Mouse (Mus musculus): Measurements from ENCODE around the gene Dact3. TPM values are rescaled to one million over a fixed set of nuclear protein-coding genes. Genes with fewer than 3 reads are reported as not detected.

Dact3 gene
- polyA plus RNA-seq, 1 experiment: 19.2 TPM

DNA sequence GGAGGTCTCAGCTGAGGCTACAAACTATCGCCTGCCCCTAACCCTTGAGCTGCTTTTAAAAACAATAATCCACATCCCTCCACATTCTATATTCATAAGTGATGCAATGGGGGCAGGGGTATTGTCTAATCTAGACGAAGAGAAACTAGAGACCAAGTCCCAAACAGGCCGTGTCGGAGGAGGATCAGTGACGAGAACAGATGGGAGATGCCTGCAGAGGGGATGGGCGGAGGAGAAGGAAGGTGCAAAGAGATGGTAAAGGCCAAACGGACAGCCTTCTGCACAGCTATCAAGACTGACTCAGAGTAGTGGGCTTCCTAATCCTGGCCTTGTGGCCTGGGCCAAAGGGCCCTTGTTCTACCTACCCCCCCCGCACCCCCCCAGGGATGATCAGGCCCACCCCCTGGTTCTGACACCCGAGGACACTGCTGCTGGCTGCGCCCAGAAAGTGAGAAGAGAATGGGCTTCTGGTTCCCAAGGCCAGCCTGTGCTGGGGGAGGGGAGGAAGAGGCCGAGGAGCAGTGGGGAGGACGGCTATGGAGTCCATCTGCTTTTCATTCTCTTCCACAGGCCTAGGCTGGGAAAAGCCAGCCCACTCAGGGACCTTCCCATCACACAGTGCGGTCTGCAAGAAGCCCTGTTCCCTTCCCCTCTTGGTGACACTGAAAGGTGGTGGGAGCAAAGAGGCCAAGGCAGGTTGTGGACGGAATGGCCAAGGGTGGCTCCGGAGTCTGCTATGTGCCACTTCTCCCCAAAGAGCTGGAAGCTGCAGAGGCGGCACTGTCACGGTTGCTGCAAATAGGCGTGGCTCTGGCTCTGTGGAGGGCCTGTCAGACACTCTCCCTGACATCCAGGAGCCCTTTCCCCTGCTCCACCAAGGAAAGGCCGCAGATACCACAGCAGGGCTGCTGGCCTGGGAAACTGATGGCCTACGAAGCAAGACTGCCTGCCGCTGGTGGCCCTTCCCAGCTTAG, 46.0 kb downstream of the Dact3 start:
- peaks cover 13% of the 10 kb centered on the region for H3K36me3 ChIP-seq (ENCODE audit: control insufficient read depth, insufficient read depth, low read length, poor library complexity, severe bottlenecking)
- TF ChIP-seq EP300 (IDR thresholded peaks at IDR 0.05; ENCODE audit: insufficient read depth, low read depth, low read length): no peak
- no peak for TF ChIP-seq CTCF (IDR thresholded peaks at IDR 0.05; ENCODE audit: low read depth, low read length)
- no peak for TF ChIP-seq POLR2A (IDR thresholded peaks at IDR 0.05; ENCODE audit: insufficient read depth, low read length)
- H3K9ac ChIP-seq (ENCODE audit: low read depth, poor library complexity, severe bottlenecking): no peak overlapping the region
- H3K4me3 ChIP-seq (ENCODE audit: low read depth, low read length): no peak overlapping the region
- H3K9me3 ChIP-seq (replicated peaks; ENCODE audit: control insufficient read depth, insufficient read depth, low read length, poor library complexity, severe bottlenecking): no peaks in the 10 kb centered on the region
- no peaks in the 10 kb centered on the region for H3K27me3 ChIP-seq (ENCODE audit: control insufficient read depth, insufficient read depth, low read length, poor library complexity, severe bottlenecking)
- H3K27ac ChIP-seq (ENCODE audit: insufficient read depth, low read length): no peak overlapping the region
- H3K4me1 ChIP-seq (ENCODE audit: control insufficient read depth, insufficient read depth, low read length): peaks cover 4% of the 10 kb centered on the region

DNA sequence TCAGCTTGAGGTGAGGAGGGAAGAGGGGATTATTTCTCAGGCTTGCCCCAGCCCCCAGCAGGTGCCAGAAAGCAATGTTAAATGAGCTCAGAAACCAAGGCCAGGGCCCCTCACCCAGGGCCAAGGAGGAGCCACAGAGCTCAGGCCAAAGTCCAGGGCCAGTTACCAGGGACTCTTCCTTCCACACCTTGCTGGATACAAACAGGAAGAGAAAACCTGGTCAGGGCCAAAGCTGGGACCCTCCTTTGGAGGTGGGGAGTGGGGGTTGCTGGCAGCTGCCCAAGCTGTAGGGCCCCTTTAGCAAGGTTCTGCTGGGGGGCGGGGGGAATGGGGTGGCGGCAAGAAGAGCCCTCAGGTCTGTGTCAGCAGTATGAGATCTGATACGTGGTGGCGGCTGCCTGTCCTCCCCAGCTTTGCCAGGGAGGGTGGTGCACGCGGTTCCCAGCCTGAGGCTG, 46.8 kb downstream of the Dact3 start:
- H3K27ac ChIP-seq (ENCODE audit: insufficient read depth, low read length): no peak overlapping the region
- H3K27me3 ChIP-seq (ENCODE audit: control insufficient read depth, insufficient read depth, low read length, poor library complexity, severe bottlenecking): no peaks in the 10 kb centered on the region
- peaks cover 11% of the 10 kb centered on the region for H3K36me3 ChIP-seq (ENCODE audit: control insufficient read depth, insufficient read depth, low read length, poor library complexity, severe bottlenecking)
- no peaks in the 10 kb centered on the region for H3K9me3 ChIP-seq (replicated peaks; ENCODE audit: control insufficient read depth, insufficient read depth, low read length, poor library complexity, severe bottlenecking)
- H3K4me1 ChIP-seq (ENCODE audit: control insufficient read depth, insufficient read depth, low read length): peaks cover 4% of the 10 kb centered on the region
- H3K9ac ChIP-seq (ENCODE audit: low read depth, poor library complexity, severe bottlenecking): no peak overlapping the region
- no peak for TF ChIP-seq EP300 (IDR thresholded peaks at IDR 0.05; ENCODE audit: insufficient read depth, low read depth, low read length)
- no peak for TF ChIP-seq CTCF (IDR thresholded peaks at IDR 0.05; ENCODE audit: low read depth, low read length)
- TF ChIP-seq POLR2A (IDR thresholded peaks at IDR 0.05; ENCODE audit: insufficient read depth, low read length): no peak
- no peak overlapping the region for H3K4me3 ChIP-seq (ENCODE audit: low read depth, low read length)

DNA sequence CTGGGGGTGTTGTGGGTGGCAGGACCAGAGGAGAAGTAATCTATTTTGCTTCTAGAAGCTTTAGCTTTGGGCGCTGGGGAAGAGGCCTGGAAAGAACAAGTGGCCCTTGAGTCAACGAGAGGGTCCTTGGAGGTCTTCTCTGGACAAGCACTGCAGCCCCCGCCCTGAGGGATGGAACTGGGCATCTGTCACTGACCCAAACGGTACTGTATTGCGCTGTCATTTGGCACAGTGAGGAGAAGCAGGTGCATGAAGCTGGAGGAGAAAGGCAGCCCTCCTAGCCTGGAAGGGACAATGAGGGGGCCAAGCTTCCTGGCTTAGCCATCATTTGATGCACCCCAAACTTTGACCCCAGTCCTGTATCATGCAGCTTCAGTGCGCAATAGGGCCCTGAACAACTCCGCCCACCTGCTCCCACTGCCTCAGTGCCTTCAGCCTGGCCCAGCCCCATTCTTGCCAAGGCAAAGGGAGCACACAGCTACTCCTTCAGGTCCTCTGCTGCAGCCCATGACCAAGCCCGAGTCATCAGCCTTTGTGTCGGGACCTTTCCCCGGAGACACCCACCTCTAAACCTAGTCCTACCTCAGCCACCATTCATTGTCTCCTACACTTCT, 47.4 kb downstream of the Dact3 start:
- no peak overlapping the region for H3K27ac ChIP-seq (ENCODE audit: insufficient read depth, low read length)
- no peak for TF ChIP-seq POLR2A (IDR thresholded peaks at IDR 0.05; ENCODE audit: insufficient read depth, low read length)
- no peak for TF ChIP-seq CTCF (IDR thresholded peaks at IDR 0.05; ENCODE audit: low read depth, low read length)
- no peak for TF ChIP-seq EP300 (IDR thresholded peaks at IDR 0.05; ENCODE audit: insufficient read depth, low read depth, low read length)
- H3K4me3 ChIP-seq (ENCODE audit: low read depth, low read length): peak overlapping the region; percentile 94
- H3K9ac ChIP-seq (ENCODE audit: low read depth, poor library complexity, severe bottlenecking): peak overlapping the region; percentile 97
- no peaks in the 10 kb centered on the region for H3K9me3 ChIP-seq (replicated peaks; ENCODE audit: control insufficient read depth, insufficient read depth, low read length, poor library complexity, severe bottlenecking)
- H3K4me1 ChIP-seq (ENCODE audit: control insufficient read depth, insufficient read depth, low read length): peaks cover 4% of the 10 kb centered on the region
- H3K36me3 ChIP-seq (ENCODE audit: control insufficient read depth, insufficient read depth, low read length, poor library complexity, severe bottlenecking): peaks cover 5% of the 10 kb centered on the region
- H3K27me3 ChIP-seq (ENCODE audit: control insufficient read depth, insufficient read depth, low read length, poor library complexity, severe bottlenecking): no peaks in the 10 kb centered on the region

DNA sequence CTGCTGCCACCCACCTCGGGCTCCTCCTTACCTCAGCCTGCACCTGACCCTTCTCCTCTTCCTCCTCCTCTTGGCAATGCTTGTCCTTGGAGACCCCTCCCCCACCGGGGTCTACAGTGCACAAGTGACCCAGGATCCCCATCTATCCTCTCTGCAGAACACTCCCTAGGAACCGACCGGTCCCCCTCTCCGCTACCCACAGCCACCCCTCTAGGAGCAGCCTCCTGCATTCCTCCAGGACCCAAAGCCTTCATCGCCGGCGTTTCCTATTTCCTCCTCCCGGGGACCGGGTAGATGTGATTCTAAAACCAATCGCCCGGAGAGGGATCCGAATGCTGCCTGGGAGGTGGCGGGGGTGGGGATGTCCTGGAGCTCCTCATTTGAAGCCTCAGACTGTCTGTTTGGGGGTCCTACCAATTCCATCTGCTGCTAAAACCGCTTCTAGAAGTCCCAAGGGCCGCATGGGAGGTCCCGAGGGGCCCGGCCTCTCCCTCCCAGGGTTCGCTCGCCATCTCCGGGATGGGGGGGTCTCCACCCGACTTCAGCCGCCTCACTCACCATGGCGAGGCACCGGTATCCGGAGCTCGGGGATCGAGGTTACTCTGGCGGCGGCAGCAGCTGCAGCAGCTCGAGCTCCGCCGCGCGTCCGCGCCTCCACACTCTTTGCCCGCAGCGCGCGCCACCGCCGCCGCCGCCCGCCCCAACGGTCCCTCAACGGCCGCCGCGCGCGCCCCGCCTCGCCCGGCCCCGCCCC, 48.3 kb downstream of the Dact3 start:
- TF ChIP-seq EP300 (IDR thresholded peaks at IDR 0.05; ENCODE audit: insufficient read depth, low read depth, low read length) (no peak), POLR2A (IDR thresholded peaks at IDR 0.05; ENCODE audit: insufficient read depth, low read length) (no peak), CTCF (IDR thresholded peaks at IDR 0.05; ENCODE audit: low read depth, low read length) (no peak)

GRCm38 (mm10) chr7:16924037-16924834, 49.1 kb downstream of the Dact3 start, which contains the start of gene Calm3:
TSS of gene Calm3 (minus strand) at chr7:16924114.
- peak within 1 kb of the TSS; percentile 94 for H3K4me3 ChIP-seq (ENCODE audit: low read depth, low read length)
- peak within 1 kb of the TSS; percentile 81 for H3K27ac ChIP-seq (ENCODE audit: insufficient read depth, low read length)
- no peaks in the 10 kb centered on the region for H3K27me3 ChIP-seq (ENCODE audit: control insufficient read depth, insufficient read depth, low read length, poor library complexity, severe bottlenecking)
- H3K4me1 ChIP-seq (ENCODE audit: control insufficient read depth, insufficient read depth, low read length): peaks cover 4% of the 10 kb centered on the region
- H3K9me3 ChIP-seq (replicated peaks; ENCODE audit: control insufficient read depth, insufficient read depth, low read length, poor library complexity, severe bottlenecking): no peaks in the 10 kb centered on the region
- peak within 1 kb of the TSS; percentile 97 for H3K9ac ChIP-seq (ENCODE audit: low read depth, poor library complexity, severe bottlenecking)
- no peaks in the 10 kb centered on the region; the same call in 1 of the 2 replicates for H3K36me3 ChIP-seq (ENCODE audit: control insufficient read depth, insufficient read depth, low read length, poor library complexity, severe bottlenecking)
- TF ChIP-seq EP300 (IDR thresholded peaks at IDR 0.05; ENCODE audit: insufficient read depth, low read depth, low read length) (peak; percentile 73), POLR2A (IDR thresholded peaks at IDR 0.05; ENCODE audit: insufficient read depth, low read length) (peak; percentile 85), CTCF (IDR thresholded peaks at IDR 0.05; ENCODE audit: low read depth, low read length) (no peak)

More for the DNA sequence above, 48.3 kb downstream of the Dact3 start:
- Histone ChIP-seq H3K4me3 (ENCODE audit: low read depth, low read length) (peak overlapping the region; percentile 94), H3K27me3 (ENCODE audit: control insufficient read depth, insufficient read depth, low read length, poor library complexity, severe bottlenecking) (no peaks in the 10 kb centered on the region), H3K9me3 (replicated peaks; ENCODE audit: control insufficient read depth, insufficient read depth, low read length, poor library complexity, severe bottlenecking) (no peaks in the 10 kb centered on the region), H3K9ac (ENCODE audit: low read depth, poor library complexity, severe bottlenecking) (peak overlapping the region; percentile 97), H3K4me1 (ENCODE audit: control insufficient read depth, insufficient read depth, low read length) (peaks cover 4% of the 10 kb centered on the region), H3K36me3 (ENCODE audit: control insufficient read depth, insufficient read depth, low read length, poor library complexity, severe bottlenecking) (no peaks in the 10 kb centered on the region; the same call in none of the 2 replicates), H3K27ac (ENCODE audit: insufficient read depth, low read length) (peak overlapping the region; percentile 52)
